In genomic region chr3:145846255-145846654, GRCm38 (mm10) we compare ENCODE assay signal across 26 mouse cellular contexts.
DNase-seq lines count a peak whose midpoint lies in the region; ATAC-seq and TF ChIP-seq lines count a peak whose summit lies in the region.
"Had no signal": no experiment of that assay in that cellular context is flagged by ENCODE, and none has a peak within 500 bp of the region (broad histone marks: within the 10 kb centered on the region; RNA-seq: fewer than 3 reads in every experiment).

No protein-coding gene starts in this region.

- no peak for TF ChIP-seq CTCF in hindbrain, postnatal 0 days (IDR thresholded peaks at IDR 0.05; ENCODE audit: low read depth)
- TF ChIP-seq CTCF in kidney, adult 2 months (conservative IDR thresholded peaks at IDR 0.05; ENCODE audit: insufficient read depth, insufficient read length, low read depth, low read length): no peak

- no peak overlapping the region for H3K27ac ChIP-seq in forebrain, embryonic 14.5 days (ENCODE audit: low read depth, low read length)
- no peak overlapping the region for H3K27ac ChIP-seq in forebrain, embryonic 16.5 days (ENCODE audit: low read length)
- H3K27ac ChIP-seq in hindbrain, postnatal 0 days: no peak overlapping the region
- no peak overlapping the region for H3K27ac ChIP-seq in hindbrain, embryonic 12.5 days
- H3K27ac ChIP-seq in kidney, adult 2 months (ENCODE audit: insufficient read depth, low read depth, low read length): no peak overlapping the region
- H3K27ac ChIP-seq in midbrain, embryonic 14.5 days (replicated peaks; ENCODE audit: low read depth, low read length): no peak overlapping the region
- H3K27ac ChIP-seq in midbrain, embryonic 10.5 days (replicated peaks): no peak overlapping the region
- H3K27ac ChIP-seq: embryonic facial prominence, embryonic 10.5 days; embryonic facial prominence, embryonic 12.5 days; forebrain, embryonic 13.5 days had no signal

- no peak; the same call in 1 of the 2 replicates for ATAC-seq in forebrain, embryonic 14.5 days
- ATAC-seq in forebrain, embryonic 16.5 days: no peak
- ATAC-seq in hindbrain, postnatal 0 days: no peak
- ATAC-seq in hindbrain, embryonic 12.5 days (ENCODE audit: low FRiP score): no peak
- no peak for ATAC-seq in midbrain, embryonic 14.5 days (ENCODE audit: low FRiP score, low TSS enrichment)
- ATAC-seq: activated CD4-positive, CD25-positive, alpha-beta regulatory T cell, adult 4 months; CD4-positive, CD25-positive, alpha-beta regulatory T cell, adult 4 months; forebrain, embryonic 13.5 days; forebrain, postnatal 0 days; Patski had no signal

- H3K4me3 ChIP-seq in forebrain, embryonic 14.5 days (ENCODE audit: low read depth, low read length): no peak overlapping the region
- no peak overlapping the region for H3K4me3 ChIP-seq in forebrain, embryonic 16.5 days (replicated peaks; ENCODE audit: low read length)
- no peak overlapping the region for H3K4me3 ChIP-seq in hindbrain, postnatal 0 days (ENCODE audit: low read length)
- no peak overlapping the region for H3K4me3 ChIP-seq in hindbrain, embryonic 12.5 days
- no peak overlapping the region for H3K4me3 ChIP-seq in kidney, adult 2 months (ENCODE audit: insufficient read depth, low read depth, low read length)
- H3K4me3 ChIP-seq in midbrain, embryonic 14.5 days (replicated peaks; ENCODE audit: low read depth, low read length): no peak overlapping the region
- H3K4me3 ChIP-seq in midbrain, embryonic 10.5 days: no peak overlapping the region
- H3K4me3 ChIP-seq: embryonic facial prominence, embryonic 10.5 days; embryonic facial prominence, embryonic 12.5 days; forebrain, embryonic 13.5 days had no signal

- TF ChIP-seq POLR2A in kidney, adult 2 months (IDR thresholded peaks at IDR 0.05; ENCODE audit: low read depth, low read length): no peak

- WGBS in forebrain, embryonic 14.5 days: 78% methylated on average over 2 of the region's 2 CpGs
- WGBS in forebrain, embryonic 16.5 days: 61% methylated on average over 2 of the region's 2 CpGs
- WGBS in hindbrain, postnatal 0 days: 59% methylated on average over 2 of the region's 2 CpGs
- 75% methylated on average over 2 of the region's 2 CpGs for WGBS in hindbrain, embryonic 12.5 days
- WGBS in kidney, adult 2 months: 69% methylated on average over 2 of the region's 2 CpGs
- WGBS in midbrain, embryonic 14.5 days: 68% methylated on average over 2 of the region's 2 CpGs
- 98% methylated on average over 2 of the region's 2 CpGs for WGBS in midbrain, embryonic 10.5 days

- H3K4me1 ChIP-seq in forebrain, embryonic 14.5 days (ENCODE audit: control insufficient read depth, insufficient read depth, low read length): no peaks in the 10 kb centered on the region
- H3K4me1 ChIP-seq in forebrain, embryonic 16.5 days (replicated peaks; ENCODE audit: control insufficient read depth, insufficient read depth, low read length): no peaks in the 10 kb centered on the region
- no peaks in the 10 kb centered on the region for H3K4me1 ChIP-seq in hindbrain, postnatal 0 days (ENCODE audit: insufficient read depth, low read length)
- 0 out of 2 replicates have a peak, but pooled peaks cover 3% of the 10 kb centered on the region for H3K4me1 ChIP-seq in hindbrain, embryonic 12.5 days
- H3K4me1 ChIP-seq in kidney, adult 2 months (ENCODE audit: control insufficient read depth, insufficient read depth, low read length): no peaks in the 10 kb centered on the region
- H3K4me1 ChIP-seq in midbrain, embryonic 14.5 days (ENCODE audit: control insufficient read depth, insufficient read depth, low read length): no peaks in the 10 kb centered on the region
- no peaks in the 10 kb centered on the region for H3K4me1 ChIP-seq in midbrain, embryonic 10.5 days
- H3K4me1 ChIP-seq: embryonic facial prominence, embryonic 10.5 days had no signal

- no peak overlapping the region for H3K4me2 ChIP-seq in forebrain, embryonic 14.5 days (ENCODE audit: low read length)
- H3K4me2 ChIP-seq in forebrain, embryonic 16.5 days (ENCODE audit: low read length): no peak overlapping the region
- no peak overlapping the region for H3K4me2 ChIP-seq in hindbrain, postnatal 0 days (ENCODE audit: low read depth, low read length)
- no peak overlapping the region for H3K4me2 ChIP-seq in hindbrain, embryonic 12.5 days (replicated peaks)
- no peak overlapping the region for H3K4me2 ChIP-seq in midbrain, embryonic 14.5 days (ENCODE audit: low read length)
- H3K4me2 ChIP-seq: embryonic facial prominence, embryonic 12.5 days; forebrain, embryonic 13.5 days had no signal

- H3K9ac ChIP-seq in forebrain, embryonic 14.5 days (ENCODE audit: low read length): no peak overlapping the region
- H3K9ac ChIP-seq in forebrain, embryonic 16.5 days (replicated peaks; ENCODE audit: low read depth, low read length): no peak overlapping the region
- H3K9ac ChIP-seq in hindbrain, postnatal 0 days (replicated peaks; ENCODE audit: low read length): no peak overlapping the region
- H3K9ac ChIP-seq in hindbrain, embryonic 12.5 days: no peak overlapping the region
- no peak overlapping the region for H3K9ac ChIP-seq in midbrain, embryonic 14.5 days (replicated peaks; ENCODE audit: low read length)
- H3K9ac ChIP-seq: embryonic facial prominence, embryonic 12.5 days; forebrain, embryonic 13.5 days; forebrain, postnatal 0 days had no signal

- H3K36me3 ChIP-seq in forebrain, embryonic 14.5 days (ENCODE audit: control insufficient read depth, insufficient read depth, low read length): 0 out of 2 replicates have a peak, but pooled peaks cover 4% of the 10 kb centered on the region
- no peaks in the 10 kb centered on the region for H3K36me3 ChIP-seq in forebrain, embryonic 16.5 days (ENCODE audit: control insufficient read depth, insufficient read depth)
- H3K36me3 ChIP-seq in hindbrain, postnatal 0 days (ENCODE audit: insufficient read depth, low read length): no peaks in the 10 kb centered on the region
- no peaks in the 10 kb centered on the region for H3K36me3 ChIP-seq in hindbrain, embryonic 12.5 days
- H3K36me3 ChIP-seq in kidney, adult 2 months (ENCODE audit: control insufficient read depth, insufficient read depth, low read length): no peaks in the 10 kb centered on the region
- 0 out of 2 replicates have a peak, but pooled peaks cover 3% of the 10 kb centered on the region for H3K36me3 ChIP-seq in midbrain, embryonic 14.5 days (ENCODE audit: control insufficient read depth, insufficient read depth, low read length)
- H3K36me3 ChIP-seq in midbrain, embryonic 10.5 days: no peaks in the 10 kb centered on the region
- H3K36me3 ChIP-seq: embryonic facial prominence, embryonic 10.5 days; embryonic facial prominence, embryonic 12.5 days; G1E had no signal

- H3K9me3 ChIP-seq in forebrain, embryonic 14.5 days (replicated peaks; ENCODE audit: control insufficient read depth, low read length): no peaks in the 10 kb centered on the region
- H3K9me3 ChIP-seq in forebrain, embryonic 16.5 days (ENCODE audit: control insufficient read depth, low read length): no peaks in the 10 kb centered on the region
- H3K9me3 ChIP-seq in hindbrain, postnatal 0 days (ENCODE audit: low read length): no peaks in the 10 kb centered on the region
- no peaks in the 10 kb centered on the region for H3K9me3 ChIP-seq in hindbrain, embryonic 12.5 days (replicated peaks)
- H3K9me3 ChIP-seq in midbrain, embryonic 14.5 days (ENCODE audit: control insufficient read depth, low read length): no peaks in the 10 kb centered on the region
- H3K9me3 ChIP-seq in midbrain, embryonic 10.5 days (replicated peaks): no peaks in the 10 kb centered on the region
- H3K9me3 ChIP-seq: embryonic facial prominence, embryonic 10.5 days; embryonic facial prominence, embryonic 12.5 days; forebrain, embryonic 13.5 days; G1E had no signal

- H3K27me3 ChIP-seq in forebrain, embryonic 14.5 days (replicated peaks; ENCODE audit: control insufficient read depth, insufficient read depth, low read length): no peaks in the 10 kb centered on the region
- no peaks in the 10 kb centered on the region for H3K27me3 ChIP-seq in forebrain, embryonic 16.5 days (replicated peaks; ENCODE audit: control insufficient read depth, insufficient read depth, low read length)
- H3K27me3 ChIP-seq in hindbrain, postnatal 0 days (ENCODE audit: insufficient read depth, low read length): no peaks in the 10 kb centered on the region
- no peaks in the 10 kb centered on the region for H3K27me3 ChIP-seq in hindbrain, embryonic 12.5 days
- no peaks in the 10 kb centered on the region for H3K27me3 ChIP-seq in kidney, adult 2 months (replicated peaks; ENCODE audit: control insufficient read depth, insufficient read depth, low read length)
- H3K27me3 ChIP-seq in midbrain, embryonic 14.5 days (ENCODE audit: control insufficient read depth, insufficient read depth, low read length): no peaks in the 10 kb centered on the region
- H3K27me3 ChIP-seq in midbrain, embryonic 10.5 days (ENCODE audit: low read depth, poor library complexity, severe bottlenecking): no peaks in the 10 kb centered on the region
- H3K27me3 ChIP-seq: CH12.LX; embryonic facial prominence, embryonic 12.5 days; forebrain, embryonic 13.5 days; Patski had no signal

- peak; percentile 62 for DNase-seq in forebrain, embryonic 14.5 days (ENCODE audit: low spot score)
- peak; percentile 43 for DNase-seq in hindbrain, postnatal 0 days (ENCODE audit: low spot score)
- DNase-seq in kidney, adult 2 months: peak; percentile 33
- DNase-seq in kidney, adult 9 months: no peak
- peak; percentile 59 for DNase-seq in midbrain, embryonic 14.5 days
- no peak for DNase-seq in midbrain, embryonic 10.5 days (ENCODE audit: low spot score)
- DNase-seq: adrenal gland, adult 8-10 months; adrenal gland, postnatal 14 days; adrenal gland, postnatal 36 days; B cell, adult 2 months; cerebellum, adult 11 months; cerebellum, adult 18-20 months; cerebellum, adult 8-10 months; cerebellum, adult 9-11 months; cerebellum, postnatal 14 days; forebrain, postnatal 0 days had no signal

Comparison
In these comparisons a context has a peak if more than half of its experiments do, and no peak if none do; other contexts are left out.
1. DNase-seq: peak in forebrain, embryonic 14.5 days (single experiment), hindbrain, postnatal 0 days (single experiment), kidney, adult 2 months (single experiment) and midbrain, embryonic 14.5 days (single experiment); none in kidney, adult 9 months (single experiment) and midbrain, embryonic 10.5 days (single experiment).